ENCODE assay signal across 9 mouse cellular contexts in genomic region chr5:114608516-114608915, GRCm38 (mm10). TPM values are rescaled to one million over a fixed set of nuclear protein-coding genes. Genes with fewer than 3 reads are reported as not detected.
DNase-seq lines count a peak whose midpoint lies in the region; ATAC-seq lines count a peak whose summit lies in the region.
"Had no signal": no experiment of that assay in that cellular context is flagged by ENCODE, and none has a peak within 500 bp of the region (broad histone marks: within the 10 kb centered on the region; RNA-seq: fewer than 3 reads in every experiment).

No protein-coding gene starts in this region.

- H3K27ac ChIP-seq in embryonic facial prominence, embryonic 13.5 days, result no peak overlapping the region
- H3K27ac ChIP-seq: heart, embryonic 13.5 days had no signal

- ATAC-seq in embryonic facial prominence, embryonic 13.5 days (ENCODE audit: insufficient number of reproducible peaks, insufficient read depth, low FRiP score, low TSS enrichment, low read depth), result no peak
- peak; percentile 36 to 57; a peak in 2 of 4 replicates for ATAC-seq in hematopoietic stem cell, adult 5-6 weeks (replicated peaks in 1 of 2; ENCODE audit: insufficient read depth in 1 of 2, low FRiP score in 2 of 2, low TSS enrichment in 1 of 2, low read depth in 1 of 2, poor library complexity in 2 of 2, severe bottlenecking in 2 of 2)

- H3K9me3 ChIP-seq in embryonic facial prominence, embryonic 13.5 days, result no peaks in the 10 kb centered on the region
- H3K9me3 ChIP-seq: heart, embryonic 13.5 days had no signal

- peaks cover 40% of the 10 kb centered on the region for H3K27me3 ChIP-seq in embryonic facial prominence, embryonic 13.5 days

- no peak overlapping the region for H3K9ac ChIP-seq in embryonic facial prominence, embryonic 13.5 days

- 7% methylated on average over 12 of the region's 12 CpGs for WGBS in embryonic facial prominence, embryonic 13.5 days

- peak; percentile 60 to 74 for DNase-seq in CD8-positive naive resting alpha-beta T cell, adult 2 months (ENCODE audit: low read depth in 2 of 2, low spot score in 2 of 2)
- DNase-seq in adrenal gland, postnatal 10 days, result peak; percentile 92
- peak; percentile 81 to 94 for DNase-seq in layer of hippocampus, postnatal 25 days (ENCODE audit: extremely low spot score in 1 of 2, low spot score in 1 of 2)
- peak; percentile 77 to 83 for DNase-seq in lung, postnatal 4 days
- DNase-seq in right cerebral cortex, postnatal 25 days, result peak; percentile 67
- DNase-seq in urinary bladder, postnatal 4 days (ENCODE audit: low spot score in 2 of 2), result peak; percentile 69 to 87

- no peaks in the 10 kb centered on the region for H3K36me3 ChIP-seq in embryonic facial prominence, embryonic 13.5 days
- H3K36me3 ChIP-seq: heart, embryonic 13.5 days had no signal

- peaks cover 34% of the 10 kb centered on the region for H3K4me1 ChIP-seq in embryonic facial prominence, embryonic 13.5 days

- H3K4me2 ChIP-seq in embryonic facial prominence, embryonic 13.5 days, result peak overlapping the region; percentile 40
- H3K4me2 ChIP-seq: heart, embryonic 13.5 days had no signal

- no peak overlapping the region for H3K4me3 ChIP-seq in embryonic facial prominence, embryonic 13.5 days
- H3K4me3 ChIP-seq: heart, embryonic 13.5 days had no signal

RNA-seq across cellular contexts. Expression of gene Fam222a, which starts 40.7 kb away (rescaled TPM):
- total RNA-seq in adrenal gland, postnatal 10 days (2021), result 10 to 100 TPM; 29.5 to 56.8 TPM
- 1.2 and 1.3 TPM in 2 replicates for polyA plus RNA-seq in embryonic facial prominence, embryonic 13.5 days (2015; fragmentation: Nextera tagmentation; extraction: Ambion mirVana)
- 0.20 TPM in 1 of 2 replicates, not detected in the other for total RNA-seq in hematopoietic stem cell, adult 5-6 weeks (2017)
- total RNA-seq in layer of hippocampus, postnatal 25 days (2021), result 1 to 10 TPM; 5.1 to 6.6 TPM

RNA-seq across cellular contexts. Expression of gene Trpv4, which starts 49.7 kb away (rescaled TPM):
- total RNA-seq in adrenal gland, postnatal 10 days (2021), result 1 to 10 TPM; 2.8 to 2.9 TPM
- 10.8 and 13.9 TPM in 2 replicates for polyA plus RNA-seq in embryonic facial prominence, embryonic 13.5 days (2015; fragmentation: Nextera tagmentation; extraction: Ambion mirVana)
- 0.25 and 0.69 TPM in 2 replicates for total RNA-seq in hematopoietic stem cell, adult 5-6 weeks (2017)
- 1 to 10 TPM in 1 of 2 experiments, under 1 TPM in 1; 0.75 to 1.3 TPM for total RNA-seq in layer of hippocampus, postnatal 25 days (2021)

Comparison
In these comparisons a context has a peak if more than half of its experiments do, and no peak if none do; other contexts are left out.
1. RNA of gene Fam222a, which starts 40.7 kb away (total RNA-seq): 29.5 to 56.8 TPM in adrenal gland, postnatal 10 days; 5.1 to 6.6 TPM in layer of hippocampus, postnatal 25 days and 0.20 TPM in hematopoietic stem cell, adult 5-6 weeks; every median in the first group is over 4 times any median in the second.
2. Peak in every context shown above with its lines, with median percentiles within 50 percentile points of each other: DNase-seq.